Mouse (Mus musculus) testis, adult 2 months (tissue): ENCODE measurements around the gene Slc25a16. TPM values are rescaled to one million over a fixed set of nuclear protein-coding genes. Genes with fewer than 3 reads are reported as not detected.

ENCODE experiments used
- H3K27ac ChIP-seq: fragments of 200-500 bp; 2 replicates; pipeline ENCODE4 v1.5.1; 2012; ENCODE audit warnings: low read depth, low read length; ENCODE audit not compliant: control insufficient read depth, insufficient read depth
- H3K27me3 ChIP-seq: fragments of 200-500 bp; 2 replicates; pipeline ENCODE4 v1.6.1; 2012; ENCODE audit warnings: mild to moderate bottlenecking, low read length, moderate library complexity; ENCODE audit not compliant: control insufficient read depth, insufficient read depth
- H3K36me3 ChIP-seq: fragments of 200-500 bp; 2 replicates; pipeline ENCODE4 v1.6.1; 2012; ENCODE audit warnings: mild to moderate bottlenecking, low read length; ENCODE audit not compliant: control insufficient read depth, insufficient read depth
- H3K4me1 ChIP-seq: fragments of 200-500 bp; 2 replicates; pipeline ENCODE4 v1.6.1; 2012; ENCODE audit warnings: low read length; ENCODE audit not compliant: control insufficient read depth, insufficient read depth
- H3K4me3 ChIP-seq: fragments of 200-500 bp; 2 replicates; pipeline ENCODE4 v1.5.1; 2012; ENCODE audit warnings: low read depth, mild to moderate bottlenecking, low read length, moderate library complexity, mixed read lengths; ENCODE audit not compliant: control insufficient read depth
- CTCF ChIP-seq: fragments of 200-500 bp; IDR thresholded peaks from 2 replicates; pipeline ENCODE4 v1.5.1; 2012; ENCODE audit warnings: low read depth, mild to moderate bottlenecking, inconsistent platforms, low read length, moderate library complexity; ENCODE audit not compliant: control insufficient read depth, insufficient read depth, insufficient replicate concordance
- POLR2A ChIP-seq: fragments of 200-500 bp; IDR thresholded peaks from 2 replicates; pipeline ENCODE4 v1.6.1; 2012; ENCODE audit warnings: low read depth, mild to moderate bottlenecking, inconsistent platforms, low read length, moderate library complexity; ENCODE audit not compliant: control insufficient read depth
- polyA plus RNA-seq: library from polyadenylated mRNA; depleted of rRNA; stranded (reverse); fragments of >200 nt; gene quantifications from 2 replicates; pipeline ENCODE4 v1.2.3, GENCODE M21; 2012

The Slc25a16 gene
- polyA plus RNA-seq, 1 experiment: 4.7 TPM

GRCm38 (mm10) chr10:62885460-62885859 is 35.0 kb upstream of the Slc25a16 start:
- no peak for TF ChIP-seq POLR2A
- TF ChIP-seq CTCF: no peak
- Histone ChIP-seq H3K4me3 (no peak overlapping the region), H3K36me3 (no peaks in the 10 kb centered on the region), H3K27ac (no peak overlapping the region), H3K27me3 (no peaks in the 10 kb centered on the region; the same call in 1 of the 2 replicates), H3K4me1 (peaks cover 6% of the 10 kb centered on the region)

DNA sequence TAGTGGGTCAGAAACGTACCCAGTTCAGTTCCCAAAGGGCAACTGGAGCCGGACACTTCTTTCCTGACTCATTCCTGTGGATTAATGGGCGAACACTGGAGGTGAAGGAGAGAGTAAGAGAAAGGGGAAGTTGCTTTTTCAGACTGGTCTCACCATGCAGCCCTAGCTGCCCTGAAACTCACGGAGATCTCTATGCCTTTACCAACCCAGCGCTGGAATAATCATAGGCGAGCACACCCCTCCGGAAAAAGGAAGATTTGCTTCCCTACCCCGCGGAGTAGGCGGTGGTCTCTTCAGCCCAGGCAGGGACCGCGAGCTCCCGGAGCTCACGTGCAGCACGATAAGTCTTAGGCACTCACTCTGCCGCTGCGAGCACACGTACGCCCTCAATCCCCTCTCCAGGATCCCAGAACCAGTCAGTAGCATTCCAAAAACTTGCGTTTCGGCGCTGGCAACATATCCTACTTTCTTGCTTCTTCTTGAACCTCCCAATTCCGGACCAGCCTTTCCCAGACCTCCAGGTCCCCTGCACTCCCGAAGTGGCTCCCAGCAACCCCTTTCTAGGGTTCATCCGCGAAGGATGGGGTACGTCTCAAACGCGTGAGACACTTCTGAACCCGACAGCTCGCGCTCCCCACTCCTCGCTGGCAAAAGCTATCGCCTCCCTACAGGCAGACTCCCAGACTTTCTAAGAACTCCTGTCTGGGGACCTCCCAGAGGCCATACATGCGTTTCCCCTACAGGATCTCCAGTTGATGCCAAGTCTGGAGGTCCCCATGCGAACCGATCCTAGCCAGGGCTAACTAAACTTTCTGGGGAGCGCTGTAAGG is 34.2 kb upstream of the Slc25a16 start:
- Histone ChIP-seq H3K4me1 (peaks cover 6% of the 10 kb centered on the region), H3K27me3 (no peaks in the 10 kb centered on the region; the same call in 1 of the 2 replicates), H3K27ac (no peak overlapping the region), H3K4me3 (peak overlapping the region; percentile 11), H3K36me3 (no peaks in the 10 kb centered on the region)
- no peak for TF ChIP-seq POLR2A

DNA sequence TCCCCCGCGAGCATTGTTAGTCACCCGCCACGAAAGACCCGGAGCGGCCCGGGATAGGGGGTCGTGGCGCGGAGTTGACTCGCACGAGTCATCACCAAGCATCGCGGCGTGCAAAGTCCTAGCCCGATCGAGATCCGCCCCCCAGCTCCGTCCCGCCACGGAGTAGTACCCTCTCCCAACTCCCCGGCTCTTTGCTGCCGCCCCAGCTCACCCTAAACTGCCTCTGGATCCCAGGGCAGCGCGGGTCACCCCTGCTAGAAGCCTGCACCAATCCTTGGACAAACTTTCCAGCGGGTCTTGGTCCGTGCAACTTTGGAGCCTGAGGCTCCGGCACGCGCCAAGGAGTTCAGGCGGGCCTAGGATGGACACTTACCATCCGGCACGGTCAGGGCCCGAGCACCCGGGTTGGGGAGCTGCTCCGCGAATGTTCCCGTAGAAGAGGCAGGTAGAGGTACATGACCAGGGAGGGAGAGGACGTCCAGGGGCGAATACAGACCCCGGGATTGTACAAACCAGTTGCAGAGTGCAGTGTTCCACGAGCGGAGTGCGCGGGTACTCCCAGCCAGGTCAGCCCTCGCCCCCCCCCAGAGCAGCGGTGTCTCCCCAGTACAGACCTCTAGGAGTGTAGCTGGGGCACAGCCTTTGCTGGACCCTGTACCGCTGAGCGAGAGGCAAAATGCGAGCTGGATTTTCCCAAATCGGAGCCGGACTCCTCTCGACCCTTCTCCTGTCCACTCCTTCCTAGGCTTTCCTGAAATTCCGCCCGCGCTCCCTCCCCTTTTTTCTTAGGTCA is 33.4 kb upstream of the Slc25a16 start:
- Histone ChIP-seq H3K4me1 (peaks cover 6% of the 10 kb centered on the region), H3K27ac (no peak overlapping the region), H3K36me3 (no peaks in the 10 kb centered on the region), H3K4me3 (peak overlapping the region; percentile 11), H3K27me3 (no peaks in the 10 kb centered on the region; the same call in 1 of the 2 replicates)
- TF ChIP-seq CTCF (no peak), POLR2A (no peak)

DNA sequence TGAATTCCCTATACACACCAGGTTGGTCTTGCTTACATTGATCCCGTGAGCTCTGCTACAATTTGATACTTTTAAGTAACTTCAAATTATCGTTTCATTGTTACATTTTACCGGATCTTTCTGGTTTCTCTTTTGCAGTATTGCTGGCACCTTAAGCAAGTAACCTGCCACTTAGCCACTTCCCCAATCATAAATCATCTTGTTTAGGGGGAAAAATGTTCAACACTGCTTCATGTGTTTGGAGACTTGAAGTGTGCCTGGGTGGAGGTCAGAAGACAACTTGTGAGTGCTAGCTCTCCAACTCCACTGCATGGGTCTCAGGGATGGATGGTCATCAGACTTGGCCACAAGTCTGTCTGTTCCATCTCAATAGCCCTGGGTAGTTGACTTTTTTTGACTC is 29.4 kb upstream of the Slc25a16 start:
- H3K27ac ChIP-seq: no peak overlapping the region
- H3K4me3 ChIP-seq: no peak overlapping the region
- peaks cover 6% of the 10 kb centered on the region for H3K4me1 ChIP-seq
- no peak for TF ChIP-seq POLR2A
- no peak for TF ChIP-seq CTCF
- H3K27me3 ChIP-seq: no peaks in the 10 kb centered on the region; the same call in 1 of the 2 replicates
- no peaks in the 10 kb centered on the region for H3K36me3 ChIP-seq

GRCm38 (mm10) chr10:62892549-62893232 is 27.7 kb upstream of the Slc25a16 start:
- no peak overlapping the region for H3K4me3 ChIP-seq
- H3K36me3 ChIP-seq: no peaks in the 10 kb centered on the region
- TF ChIP-seq POLR2A: no peak
- no peak for TF ChIP-seq CTCF
- no peak overlapping the region for H3K27ac ChIP-seq
- no peaks in the 10 kb centered on the region for H3K4me1 ChIP-seq
- no peaks in the 10 kb centered on the region for H3K27me3 ChIP-seq

- H3K27me3 ChIP-seq: no peaks in the 10 kb centered on the region
- TF ChIP-seq CTCF: no peak
- TF ChIP-seq POLR2A: no peak
- H3K4me3 ChIP-seq: no peak overlapping the region
- no peaks in the 10 kb centered on the region for H3K36me3 ChIP-seq
- no peak overlapping the region for H3K27ac ChIP-seq
- no peaks in the 10 kb centered on the region for H3K4me1 ChIP-seq
Measured at GRCm38 (mm10) chr10:62893356-62893884, 27.0 kb upstream of the Slc25a16 start.
